Mouse (Mus musculus) bone marrow, adult 2 months (tissue): Measurements from ENCODE around the gene Hbb-y.

ENCODE experiments used
- CTCF ChIP-seq: fragments of 200-500 bp; IDR thresholded peaks from 2 replicates; pipeline ENCODE4 v1.5.1; 2011; ENCODE audit warnings: low read length, control low read depth; ENCODE audit not compliant: control insufficient read depth, insufficient read depth
- POLR2A ChIP-seq: fragments of 200-500 bp; IDR thresholded peaks from 2 replicates; pipeline ENCODE4 v1.6.1; 2011; ENCODE audit warnings: low read depth, mild to moderate bottlenecking, control low read depth, low read length, borderline replicate concordance; ENCODE audit not compliant: control insufficient read depth

DNA sequence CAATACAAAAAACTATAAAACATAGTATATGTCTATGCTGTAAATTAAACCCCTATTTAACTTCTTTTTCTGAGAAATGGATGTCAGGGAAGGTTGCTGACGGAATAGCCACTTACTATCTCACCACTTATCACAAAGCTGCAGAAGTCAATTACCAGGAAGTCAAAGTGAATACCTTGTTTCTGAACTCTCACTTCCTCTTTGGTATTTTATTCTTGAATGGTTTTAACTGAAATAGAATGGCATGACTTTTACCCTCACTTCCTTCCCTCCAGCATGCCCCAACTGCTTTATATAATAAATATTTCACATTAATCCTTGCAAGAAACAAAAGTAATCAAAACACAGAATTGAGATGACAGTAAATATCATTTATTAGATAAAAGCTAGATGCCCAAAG, 40.8 kb downstream of the Hbb-y start:
- TF ChIP-seq POLR2A (no peak), CTCF (no peak)
